Mouse (Mus musculus) forebrain, embryonic 14.5 days (tissue): ENCODE measurements around the gene R3hdm2. TPM values are rescaled to one million over a fixed set of nuclear protein-coding genes. Genes with fewer than 3 reads are reported as not detected.
A peak's percentile ranks its signal among the peaks of the same experiment; 100 is the strongest.

ENCODE experiments used
- ATAC-seq: fragments of 200-750 bp; cut with Nextera tagmentation; 2 replicates; pipeline ENCODE4 v1.8.0; 2017; ENCODE audit warnings: mild to moderate bottlenecking, moderate library complexity
- DNase-seq: peaks from one replicate; pipeline ENCODE4 v3.0.0-alpha.2; 2015; ENCODE audit warnings: low spot score
- H3K27ac ChIP-seq: fragments of 300-500 bp; sonication (generic); 2 replicates; pipeline ENCODE4 v1.5.1; 2014; ENCODE audit warnings: low read depth, mild to moderate bottlenecking, control low read depth, low read length, moderate library complexity
- H3K27me3 ChIP-seq: fragments of 300-500 bp; sonication (generic); replicated peaks from 2 replicates; pipeline ENCODE4 v1.6.1; 2014; ENCODE audit warnings: low read length, control low read depth, mixed read lengths; ENCODE audit not compliant: control insufficient read depth, insufficient read depth
- H3K36me3 ChIP-seq: fragments of 300-500 bp; sonication (generic); 2 replicates; pipeline ENCODE4 v1.6.1; 2014; ENCODE audit warnings: low read length, control low read depth; ENCODE audit not compliant: control insufficient read depth, insufficient read depth
- H3K4me1 ChIP-seq: fragments of 300-500 bp; sonication (generic); 2 replicates; pipeline ENCODE4 v1.6.1; 2014; ENCODE audit warnings: antibody characterized with exemption, low read length, control low read depth; ENCODE audit not compliant: control insufficient read depth, insufficient read depth
- H3K4me2 ChIP-seq: fragments of 300-500 bp; sonication (generic); 2 replicates; pipeline ENCODE4 v1.6.1; 2014; ENCODE audit warnings: mild to moderate bottlenecking, control low read depth, low read length
- H3K4me3 ChIP-seq: fragments of 300-500 bp; sonication (generic); 2 replicates; pipeline ENCODE4 v1.5.1; 2014; ENCODE audit warnings: low read depth, low read length, control low read depth
- H3K9ac ChIP-seq: fragments of 300-500 bp; sonication (generic); 2 replicates; pipeline ENCODE4 v1.6.1; 2014; ENCODE audit warnings: mild to moderate bottlenecking, low read length, control low read depth, moderate library complexity
- H3K9me3 ChIP-seq: fragments of 300-500 bp; sonication (generic); replicated peaks from 2 replicates; pipeline ENCODE4 v1.6.1; 2016; ENCODE audit warnings: low read length, control low read depth, mixed read lengths; ENCODE audit not compliant: control insufficient read depth
- WGBS: fragments of 180-500 bp; shearing (Covaris S2); extraction: QIAGEN DNeasy Blood & Tissue Kit; methylation state at CpG from one replicate; pipeline ENCODE4 v1.1.7; 2014; 5-methylcytosine and 5-hydroxymethylcytosine counted together
- polyA plus RNA-seq: library from polyadenylated mRNA; unstranded; fragments of >200 nt; fragmentation: Nextera tagmentation; extraction: Ambion mirVana; gene quantifications from 2 replicates; pipeline ENCODE4 v1.2.1, GENCODE M21; 2014

The R3hdm2 gene
- polyA plus RNA-seq: 24.2 and 32.4 TPM in 2 replicates

DNA sequence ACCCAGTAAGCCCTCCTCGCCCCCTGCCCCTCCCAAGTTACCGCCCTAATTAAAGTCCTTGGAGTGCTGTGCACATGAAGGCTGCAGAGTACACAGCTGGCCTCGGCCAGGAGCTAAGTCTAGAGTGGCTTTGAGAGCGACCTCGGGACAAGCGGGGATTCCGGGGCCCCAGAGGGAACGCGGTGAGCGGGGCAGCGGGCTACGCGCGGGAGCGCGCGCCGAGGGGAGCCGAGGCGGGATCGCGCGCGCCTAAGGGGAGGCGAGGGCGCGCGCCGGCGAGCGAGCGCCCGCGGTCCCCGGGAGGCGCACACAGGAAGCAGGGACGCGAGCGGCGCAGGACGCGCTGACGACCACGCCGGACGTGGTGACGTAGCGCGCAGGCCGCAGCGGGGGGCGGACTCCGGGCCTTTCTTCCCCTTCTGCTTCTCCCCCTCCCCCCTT lies at the start of gene R3hdm2:
R3hdm2 (plus strand) TSS at position 77 of the 441 bp plus-strand sequence.
- Histone ChIP-seq H3K4me1 (peaks cover 9% of the 10 kb centered on the region), H3K27ac (peak within 1 kb of the TSS; percentile 96), H3K4me3 (peak within 1 kb of the TSS; percentile 63), H3K36me3 (no peaks in the 10 kb centered on the region), H3K4me2 (peak within 1 kb of the TSS; percentile 64), H3K9me3 (no peaks in the 10 kb centered on the region), H3K27me3 (no peaks in the 10 kb centered on the region), H3K9ac (peak within 1 kb of the TSS; percentile 91)
- under 1% methylated on average over 30 of the region's 53 CpGs for WGBS
- ATAC-seq (peak; percentile 97), DNase-seq (peak; percentile 97)

DNA sequence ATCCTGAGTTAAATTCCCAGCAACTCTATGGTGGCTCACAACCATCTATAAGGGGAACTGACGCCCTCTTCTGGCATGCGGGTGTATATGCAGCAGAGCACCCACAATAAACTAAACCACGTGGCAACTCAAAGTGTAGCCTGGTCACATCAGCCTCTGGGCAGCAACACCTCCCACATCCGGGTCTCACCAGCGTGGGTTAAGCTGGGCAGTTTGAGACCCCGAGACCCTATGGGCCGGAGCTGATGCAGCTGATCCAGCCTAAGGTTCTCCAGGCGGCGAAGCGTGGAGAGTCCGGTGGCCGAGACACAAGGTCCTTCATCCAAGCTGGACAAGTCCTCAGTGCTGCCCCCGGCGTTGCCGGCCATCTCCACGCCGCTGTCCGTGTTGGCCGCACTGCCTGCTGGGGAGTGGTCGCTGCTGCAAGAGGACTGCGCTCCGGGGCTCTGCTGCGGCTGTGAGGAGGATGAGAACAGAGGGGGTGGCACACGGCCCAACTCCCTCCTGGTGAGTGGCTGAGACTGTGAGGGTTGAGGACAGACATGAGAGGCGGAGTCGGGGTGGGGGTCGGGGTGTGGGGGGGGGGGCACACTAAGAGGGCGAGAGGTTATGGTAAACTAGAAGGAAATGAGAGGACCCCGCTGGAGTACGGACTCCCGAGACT lies 47.8 kb upstream of the R3hdm2 start:
- Histone ChIP-seq H3K4me1 (no peaks in the 10 kb centered on the region), H3K4me2 (peak overlapping the region; percentile 37), H3K36me3 (no peaks in the 10 kb centered on the region), H3K4me3 (0 out of 2 replicates have a peak overlapping the region, but pooled peaks have one; percentile 3), H3K9me3 (no peaks in the 10 kb centered on the region), H3K27ac (no peak overlapping the region), H3K27me3 (peaks cover 26% of the 10 kb centered on the region), H3K9ac (0 out of 2 replicates have a peak overlapping the region, but pooled peaks have one; percentile 13)
- DNase-seq (peak; percentile 37), ATAC-seq (peak; percentile 35; the same call in 1 of the 2 replicates)
- 30% methylated on average over 30 of the region's 31 CpGs for WGBS

DNA sequence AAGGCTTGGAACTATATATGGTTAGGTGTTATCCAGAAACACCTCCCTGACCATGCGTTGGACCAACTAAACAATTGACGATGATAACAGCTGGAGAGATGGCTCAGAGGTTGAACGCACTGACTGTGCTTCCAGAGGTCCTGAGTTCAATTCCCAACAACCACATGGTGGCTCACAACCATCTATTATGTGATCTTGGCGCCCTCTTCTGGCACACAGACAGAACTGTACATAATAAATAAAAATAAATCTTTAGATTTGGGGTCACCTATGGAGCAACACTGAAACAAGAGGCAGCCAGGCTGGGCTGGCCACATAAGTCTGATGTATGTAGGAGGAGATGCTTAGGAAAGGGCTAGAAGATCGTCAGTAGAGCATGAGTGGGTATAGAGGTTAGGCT lies 47.0 kb upstream of the R3hdm2 start:
- 78% methylated on average over 5 of the region's 5 CpGs for WGBS
- no peak for ATAC-seq
- H3K9ac ChIP-seq: no peak overlapping the region

DNA sequence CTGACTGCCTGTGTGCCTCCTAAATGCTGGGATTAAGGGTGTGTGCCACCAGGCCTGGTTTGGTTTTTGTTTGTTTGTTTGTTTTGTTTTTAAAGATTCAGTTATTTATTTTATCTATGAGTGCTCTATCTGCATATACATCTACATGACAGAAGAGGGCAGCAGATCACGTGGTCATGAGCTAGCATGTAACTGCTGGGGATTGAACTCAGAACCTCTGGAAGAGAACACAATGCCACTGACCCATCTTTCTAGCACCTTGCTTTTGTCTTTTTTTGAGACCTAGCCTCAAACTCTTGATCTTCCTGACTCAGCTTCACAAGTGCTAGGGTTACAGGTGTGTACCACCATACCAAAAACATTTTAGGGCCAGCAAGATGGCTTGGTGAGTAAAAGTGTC lies 44.9 kb upstream of the R3hdm2 start:
- ATAC-seq (no peak), DNase-seq (no peak)
- H3K9me3 ChIP-seq: no peaks in the 10 kb centered on the region
- H3K4me2 ChIP-seq: no peak overlapping the region
- no peak overlapping the region for H3K4me3 ChIP-seq
- H3K4me1 ChIP-seq: peaks cover 5% of the 10 kb centered on the region
- no peaks in the 10 kb centered on the region for H3K36me3 ChIP-seq
- WGBS: 43% methylated on average over 1 of the region's 1 CpGs
- peaks cover 13% of the 10 kb centered on the region; the same call in 1 of the 2 replicates for H3K27me3 ChIP-seq
- H3K27ac ChIP-seq: no peak overlapping the region
- no peak overlapping the region for H3K9ac ChIP-seq

More for the DNA sequence above, 47.0 kb upstream of the R3hdm2 start:
- DNase-seq: no peak
- Histone ChIP-seq H3K9me3 (no peaks in the 10 kb centered on the region), H3K27me3 (peaks cover 18% of the 10 kb centered on the region), H3K36me3 (no peaks in the 10 kb centered on the region), H3K27ac (no peak overlapping the region), H3K4me2 (no peak overlapping the region), H3K4me3 (no peak overlapping the region), H3K4me1 (no peaks in the 10 kb centered on the region)

DNA sequence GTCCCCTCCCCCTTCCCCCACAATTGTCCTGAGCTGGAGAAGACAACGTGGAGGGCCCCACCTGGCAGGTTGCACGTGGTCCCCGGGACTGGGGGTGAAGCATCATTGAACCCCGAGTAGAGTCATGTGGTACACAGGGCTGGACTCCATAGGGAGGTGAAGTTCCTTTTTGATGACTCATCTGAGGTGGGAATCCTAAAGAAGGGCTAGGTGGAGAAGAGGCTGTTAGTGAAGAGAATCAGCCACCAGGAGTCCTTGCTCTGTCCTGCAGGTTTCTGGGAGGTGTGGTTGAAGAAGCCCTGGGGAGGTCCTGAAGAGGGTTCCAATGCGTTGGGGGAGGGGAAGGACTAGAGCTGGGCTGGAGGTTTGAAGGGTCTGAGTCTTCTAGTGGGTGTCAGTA lies 43.2 kb upstream of the R3hdm2 start:
- 79% methylated on average over 5 of the region's 5 CpGs for WGBS
- ATAC-seq (no peak), DNase-seq (no peak)
- H3K27ac ChIP-seq: no peak overlapping the region
- no peak overlapping the region for H3K4me2 ChIP-seq
- H3K9me3 ChIP-seq: no peaks in the 10 kb centered on the region
- peaks cover 21% of the 10 kb centered on the region for H3K4me1 ChIP-seq
- H3K36me3 ChIP-seq: no peaks in the 10 kb centered on the region
- H3K4me3 ChIP-seq: no peak overlapping the region
- no peak overlapping the region for H3K9ac ChIP-seq
- peaks cover 21% of the 10 kb centered on the region; the same call in 1 of the 2 replicates for H3K27me3 ChIP-seq

DNA sequence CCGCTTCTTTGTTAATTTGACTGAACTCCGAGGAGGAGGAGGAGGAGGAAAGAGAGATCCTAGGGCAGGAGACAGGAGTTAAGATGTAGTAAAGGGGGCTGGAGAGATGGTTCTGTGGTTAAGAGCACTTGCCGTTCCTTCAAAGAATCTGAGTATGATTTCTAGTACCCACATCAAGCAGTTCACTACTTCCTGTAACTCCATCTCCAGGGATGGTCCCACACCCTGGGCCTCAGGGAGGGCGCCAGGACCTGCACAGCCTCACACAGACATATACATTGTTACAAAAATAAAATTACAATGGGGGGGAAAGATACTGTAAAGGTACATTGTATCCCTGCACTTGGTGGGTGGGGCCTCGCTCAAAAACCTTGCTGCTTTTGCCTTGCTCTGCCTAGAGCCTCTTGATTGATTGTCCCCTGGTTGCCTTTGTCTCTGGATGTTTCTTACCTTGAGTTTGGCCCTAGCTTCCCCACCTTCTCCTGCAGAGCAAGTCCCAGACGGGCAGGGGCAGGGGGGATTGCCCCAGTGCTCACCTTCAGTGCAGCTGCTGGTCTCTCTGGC lies 42.5 kb upstream of the R3hdm2 start:
- 82% methylated on average over 6 of the region's 6 CpGs for WGBS
- H3K36me3 ChIP-seq: no peaks in the 10 kb centered on the region
- H3K4me2 ChIP-seq: no peak overlapping the region
- no peak overlapping the region for H3K27ac ChIP-seq
- no peak overlapping the region for H3K4me3 ChIP-seq
- no peaks in the 10 kb centered on the region for H3K9me3 ChIP-seq
- DNase-seq: no peak
- no peak for ATAC-seq
- peaks cover 23% of the 10 kb centered on the region; the same call in 1 of the 2 replicates for H3K27me3 ChIP-seq
- H3K4me1 ChIP-seq: peaks cover 23% of the 10 kb centered on the region
- H3K9ac ChIP-seq: no peak overlapping the region

DNA sequence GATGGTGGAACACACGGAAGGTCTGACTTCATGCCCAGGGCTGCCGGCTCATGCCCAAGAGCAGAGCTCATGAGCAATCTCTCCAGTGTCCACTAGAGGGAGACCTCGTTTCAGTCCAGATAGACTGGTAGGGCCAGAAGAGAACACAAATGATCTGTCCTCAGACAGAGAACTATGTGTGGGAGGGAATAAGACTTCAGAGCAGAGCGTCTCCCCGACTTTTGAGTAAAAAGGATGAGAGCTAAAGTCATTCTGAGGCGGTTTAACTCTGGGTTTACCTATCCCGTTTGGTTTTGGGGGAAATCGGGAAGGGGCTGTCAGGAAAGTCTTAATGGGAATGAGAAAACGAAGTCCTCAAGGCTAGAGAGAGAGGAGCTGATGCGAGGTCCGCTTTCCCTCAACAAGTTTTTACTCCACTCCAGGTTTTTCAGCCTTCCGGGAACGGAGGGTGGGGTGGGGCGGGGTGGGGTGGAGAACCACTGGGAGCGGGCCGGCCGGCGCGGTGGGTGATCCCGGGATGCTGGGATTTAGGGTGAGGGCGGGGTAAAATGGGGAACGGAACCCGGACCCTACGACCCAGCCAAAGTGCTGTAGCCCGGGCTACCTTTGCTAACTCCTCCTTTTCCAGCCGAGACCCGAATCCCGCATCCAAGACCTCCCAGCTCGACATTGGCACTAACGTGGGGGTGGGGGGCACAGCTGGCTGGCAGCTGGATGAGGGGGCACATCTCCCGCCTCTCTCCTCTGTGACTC lies 41.0 kb upstream of the R3hdm2 start:
- H3K27ac ChIP-seq: no peak overlapping the region
- DNase-seq (peak; percentile 95), ATAC-seq (peak; percentile 76)
- H3K9me3 ChIP-seq: no peaks in the 10 kb centered on the region
- H3K4me2 ChIP-seq: peak overlapping the region; percentile 64
- peaks cover 23% of the 10 kb centered on the region; the same call in 1 of the 2 replicates for H3K27me3 ChIP-seq
- H3K36me3 ChIP-seq: no peaks in the 10 kb centered on the region
- H3K4me1 ChIP-seq: peaks cover 23% of the 10 kb centered on the region
- no peak overlapping the region; the same call in 1 of the 2 replicates for H3K9ac ChIP-seq
- WGBS: under 1% methylated on average over 31 of the region's 31 CpGs
- peak overlapping the region; percentile 29 for H3K4me3 ChIP-seq

DNA sequence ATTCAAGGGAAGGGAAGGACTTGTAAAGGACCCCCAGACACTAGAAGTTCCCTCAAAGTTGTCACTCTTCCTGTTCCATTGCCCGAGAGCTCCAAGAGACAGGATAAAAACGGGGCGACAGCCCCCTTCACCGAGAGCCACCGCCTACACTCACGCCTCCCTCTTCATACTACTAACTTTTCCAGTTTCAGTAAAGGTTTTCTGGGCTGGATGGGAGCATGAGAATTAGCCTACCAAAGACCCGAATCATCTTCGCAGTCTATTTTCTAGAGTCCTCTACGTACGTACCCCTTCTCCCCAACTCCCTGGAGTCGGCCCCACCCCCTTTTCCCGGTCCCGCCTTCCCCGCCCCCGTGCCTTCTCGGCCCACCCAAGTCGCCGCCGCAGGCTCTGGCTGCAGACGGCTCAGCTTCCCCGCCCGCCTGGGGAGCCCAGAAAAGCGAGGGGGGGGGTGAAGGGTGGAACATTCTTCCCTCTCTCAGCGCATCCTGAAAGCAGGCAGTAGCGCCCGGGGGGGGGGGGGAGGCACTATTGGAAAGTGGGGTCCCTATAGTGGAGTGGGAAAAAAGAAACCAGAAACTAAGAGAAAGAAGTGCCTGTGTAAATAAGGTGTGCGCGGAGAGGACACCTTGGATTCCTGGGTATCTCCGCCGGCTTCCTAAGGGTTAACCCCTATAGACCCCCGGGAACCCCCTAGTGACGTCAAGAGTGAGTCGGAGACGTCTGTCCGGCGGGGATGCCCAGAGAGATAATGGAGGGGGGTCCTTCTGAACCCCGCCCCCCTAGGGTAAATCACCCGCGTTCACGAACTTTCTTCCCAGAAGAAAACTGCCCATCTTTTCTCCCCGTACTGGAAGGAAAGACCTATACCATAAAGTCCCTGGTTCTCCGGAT lies 40.2 kb upstream of the R3hdm2 start:
- H3K9ac ChIP-seq: peak overlapping the region; percentile 29; the same call in 1 of the 2 replicates
- under 1% methylated on average over 41 of the region's 42 CpGs for WGBS
- DNase-seq: peak; percentile 53
- peak overlapping the region; percentile 64 for H3K4me2 ChIP-seq
- H3K27ac ChIP-seq: no peak overlapping the region
- peak overlapping the region; percentile 29 for H3K4me3 ChIP-seq
- peaks cover 23% of the 10 kb centered on the region for H3K4me1 ChIP-seq
- ATAC-seq: peak; percentile 43
- peaks cover 23% of the 10 kb centered on the region; the same call in 1 of the 2 replicates for H3K27me3 ChIP-seq
- no peaks in the 10 kb centered on the region for H3K9me3 ChIP-seq
- no peaks in the 10 kb centered on the region for H3K36me3 ChIP-seq
